Mouse (Mus musculus) lung, adult 2 months (tissue): ENCODE measurements around the gene Fam155a.

ENCODE experiments used
- CTCF ChIP-seq: fragments of 200-500 bp; IDR thresholded peaks from 2 replicates; pipeline ENCODE4 v1.5.1; 2011; ENCODE audit warnings: mild to moderate bottlenecking, low read length, control low read depth; ENCODE audit not compliant: insufficient read depth
- POLR2A ChIP-seq: fragments of 200-500 bp; IDR thresholded peaks from 2 replicates; pipeline ENCODE4 v1.6.1; 2011; ENCODE audit warnings: low read depth, mild to moderate bottlenecking, control low read depth, low read length, borderline replicate concordance; ENCODE audit errors: extremely low read depth

DNA sequence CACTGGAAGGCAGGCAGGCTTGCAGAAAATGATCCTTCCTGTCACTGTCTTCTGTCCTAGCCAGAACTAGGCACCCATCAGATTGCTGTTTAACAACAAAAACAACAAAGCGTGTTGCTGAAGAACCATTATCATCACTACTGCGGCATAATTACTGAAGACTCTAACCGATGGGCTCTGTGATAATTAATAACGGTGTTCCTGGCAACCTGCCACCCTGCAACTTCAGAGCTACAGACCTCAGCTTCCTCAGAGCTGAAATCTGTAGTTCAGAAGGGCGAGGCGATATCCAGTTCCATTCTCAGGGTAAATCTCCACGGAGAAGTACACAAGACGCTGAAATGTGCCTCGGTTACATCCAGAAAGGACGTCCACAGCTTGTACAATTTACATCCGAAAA, 531.2 kb downstream of the Fam155a start:
- TF ChIP-seq CTCF (no peak), POLR2A (no peak)
